Mouse (Mus musculus) gastrocnemius, postnatal 10 days (tissue): Measurements from ENCODE around the gene Vkorc1l1. TPM values are rescaled to one million over a fixed set of nuclear protein-coding genes. Genes with fewer than 3 reads are reported as not detected.
A peak's percentile ranks its signal among the peaks of the same experiment; 100 is the strongest.
"Not testable (repeated sequence)": the region's sequence is repeated elsewhere in the genome, so short reads cannot be mapped to it uniquely, and the experiment has no call there.

Source experiments
- DNase-seq: peaks from one replicate; pipeline ENCODE4 v3.0.0; 2021; ENCODE audit warnings: mixed read lengths
- long read RNA-seq, 2 experiments: library from polyadenylated mRNA; stranded (forward); transcript quantifications; one replicate each; pipeline ENCODE4 v2.0.0; 2021
- total RNA-seq, 2 experiments: library from RNA; stranded (reverse); gene quantifications; 2 replicates each; pipeline ENCODE4 v1.2.3; 2021

The Vkorc1l1 gene
- 10 to 100 TPM; 17.6 to 18.5 TPM for total RNA-seq
- long read RNA-seq, experiment 1, full-length matches to known transcripts = 26 of 32 reads
- long read RNA-seq, experiment 1, partial matches to known transcripts = 0 of 32 reads
- long read RNA-seq, experiment 1, other reads (novel, unspliced or antisense) = 6 of 32 reads
- long read RNA-seq, experiment 2, full-length matches to known transcripts = 32 of 37 reads
- long read RNA-seq, experiment 2, partial matches to known transcripts = 0 of 37 reads
- long read RNA-seq, experiment 2, other reads (novel, unspliced or antisense) = 5 of 37 reads

DNA sequence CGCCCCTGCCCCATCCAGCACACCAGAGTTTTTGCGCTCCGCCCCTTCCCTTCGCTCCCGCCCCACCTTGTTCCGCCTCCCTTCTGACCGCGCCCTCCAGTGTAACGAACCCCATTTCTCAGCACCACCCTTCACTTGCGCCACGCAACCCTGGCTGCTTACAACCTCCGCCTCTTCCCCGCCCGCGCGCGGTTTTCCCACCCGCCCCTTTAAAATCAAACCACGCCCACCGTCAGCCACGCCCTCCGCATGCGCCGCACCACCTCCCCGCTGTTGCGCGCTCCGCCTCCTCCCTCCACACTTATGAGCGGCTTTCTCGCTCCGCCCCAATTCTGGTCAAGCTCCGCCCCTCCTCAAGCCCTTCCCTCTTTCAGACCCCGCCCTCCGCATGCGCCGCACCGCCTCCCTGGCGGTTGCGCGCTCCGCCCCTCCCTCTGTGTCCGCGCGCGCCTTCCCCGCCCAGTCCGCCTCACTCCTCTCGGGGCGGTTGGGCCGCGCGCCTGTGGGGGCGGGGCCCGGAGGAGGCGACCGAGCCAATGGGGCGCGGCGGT lies at the start of gene Vkorc1l1:
Gene Vkorc1l1, plus strand, starts transcription at position 476 of the 551 bp plus-strand sequence.
- DNase-seq = peak; percentile 99

DNA sequence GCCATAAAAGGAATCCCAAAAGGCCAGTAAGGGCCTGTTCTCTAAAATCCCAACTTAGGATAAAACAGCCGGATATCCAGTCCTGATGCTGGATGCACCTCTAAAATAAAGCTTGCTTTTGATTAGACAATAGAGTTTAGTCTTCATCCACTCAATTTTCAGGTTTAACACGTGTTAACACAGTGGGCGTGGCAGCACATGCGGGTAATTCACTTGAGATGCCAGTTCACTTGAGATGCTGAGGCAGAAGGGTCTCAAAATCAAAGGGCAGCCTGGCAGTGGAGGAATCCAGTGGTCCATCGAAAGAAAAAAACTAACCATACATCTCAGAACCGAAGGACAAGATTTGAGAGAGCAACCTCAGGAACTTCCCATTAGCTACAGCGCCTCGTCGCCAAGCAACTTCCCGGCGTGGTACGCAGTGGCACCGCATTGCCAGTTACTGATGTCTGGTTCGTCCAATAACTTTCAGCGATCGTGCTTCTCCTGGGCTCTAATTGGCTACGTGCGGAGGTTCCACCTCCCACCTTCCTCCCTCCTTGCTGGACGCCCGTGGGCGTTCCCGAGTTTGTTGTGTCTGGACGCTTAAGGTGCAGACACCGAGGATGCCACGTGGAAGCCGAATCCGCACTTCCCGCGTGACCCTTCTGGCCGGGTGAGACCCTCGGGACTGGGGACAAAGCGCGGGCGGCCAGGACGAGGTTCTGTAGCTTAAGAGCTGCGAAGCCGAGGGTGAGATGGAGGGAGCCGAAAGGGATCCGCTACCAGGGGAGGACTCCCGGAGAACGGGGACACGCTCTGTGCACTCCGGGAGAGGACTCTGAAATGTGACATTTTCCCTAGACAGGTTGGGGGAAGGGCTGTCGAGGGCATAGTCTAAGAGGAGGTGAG lies 46.3 kb upstream of the Vkorc1l1 start, which contains the start of gene Zbed5:
Gene Zbed5, plus strand, starts transcription at position 526 of the 891 bp plus-strand sequence.
- DNase-seq = peak; percentile 71

DNA sequence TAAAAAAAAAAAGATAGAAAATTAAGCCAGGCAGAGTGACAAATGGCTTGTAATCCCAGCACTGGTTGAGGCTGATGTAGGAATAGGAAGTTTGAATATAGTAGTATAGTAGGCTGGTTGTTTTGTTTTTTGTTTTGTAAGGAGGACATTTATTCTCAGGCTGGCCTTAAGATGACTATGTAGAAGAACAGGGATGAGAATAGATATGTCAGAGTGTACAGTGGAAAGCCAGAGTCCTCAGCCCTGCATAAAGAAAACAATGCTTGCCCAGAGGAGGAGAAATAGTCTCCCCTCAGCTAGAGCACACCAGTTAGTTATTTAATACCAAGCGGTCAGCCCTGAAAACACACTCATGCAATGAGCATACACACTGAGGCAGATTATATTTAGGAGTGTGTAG lies 43.3 kb upstream of the Vkorc1l1 start, which contains the start of gene Phkg1:
Gene Phkg1, minus strand, starts transcription at position 101 of the 400 bp plus-strand sequence.
- DNase-seq = no peak

DNA sequence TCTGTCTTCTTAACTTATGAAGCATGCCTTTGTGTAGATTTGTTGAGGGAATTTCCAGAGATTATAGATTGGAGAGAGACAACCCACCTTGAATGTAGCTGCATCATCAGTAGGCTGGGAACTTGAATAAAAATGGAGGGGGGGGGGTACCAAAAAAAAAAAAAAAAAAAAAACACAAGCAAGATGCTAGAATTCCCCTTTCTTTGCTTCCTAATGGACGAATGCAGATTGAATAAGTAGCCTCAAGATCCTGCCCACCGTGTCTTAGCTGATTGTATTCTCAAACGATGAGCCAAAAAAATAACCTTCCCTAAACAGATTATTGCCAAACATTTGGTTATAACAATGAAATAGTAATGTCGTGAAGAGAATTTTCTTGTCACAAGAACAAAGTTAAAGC lies 34.0 kb upstream of the Vkorc1l1 start:
- no peak for DNase-seq

DNA sequence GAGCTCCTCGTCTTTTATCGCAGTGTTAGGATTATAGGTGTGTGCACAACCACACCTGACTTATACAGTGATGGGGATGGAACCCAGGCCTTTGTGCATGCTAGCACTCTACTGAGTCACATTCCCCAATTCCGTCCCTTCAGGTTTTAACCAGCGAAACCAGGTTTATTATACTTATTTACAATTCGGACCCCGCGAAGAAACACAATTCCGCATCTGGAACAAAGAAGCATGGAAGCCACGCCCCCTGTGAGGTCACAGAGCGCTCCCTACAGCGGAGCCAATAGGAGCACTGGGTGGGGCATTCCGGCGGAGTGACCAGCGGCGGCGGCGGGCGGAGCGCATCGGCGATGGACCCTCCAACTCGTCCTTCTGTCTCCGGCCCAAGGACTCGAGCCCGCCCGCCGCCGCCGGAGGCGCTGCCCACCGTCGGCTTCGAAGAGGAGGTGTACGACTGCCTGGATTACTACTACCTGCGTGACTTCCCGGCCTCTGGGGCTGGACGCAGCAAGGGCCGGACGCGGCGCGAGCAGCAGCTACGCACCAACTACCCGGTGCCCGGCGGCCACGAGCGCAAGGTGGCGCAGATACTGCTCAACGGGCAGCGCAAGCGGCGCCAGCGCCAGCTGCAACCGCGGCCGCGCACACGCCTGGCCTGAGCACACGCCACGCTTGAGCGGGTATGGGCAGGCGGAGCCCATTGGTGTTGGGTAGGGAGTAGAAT lies 33.4 kb upstream of the Vkorc1l1 start, which contains the start of gene Nupr1l:
Gene Nupr1l, plus strand, starts transcription at position 299 of the 724 bp plus-strand sequence.
- DNase-seq = peak; percentile 89

DNA sequence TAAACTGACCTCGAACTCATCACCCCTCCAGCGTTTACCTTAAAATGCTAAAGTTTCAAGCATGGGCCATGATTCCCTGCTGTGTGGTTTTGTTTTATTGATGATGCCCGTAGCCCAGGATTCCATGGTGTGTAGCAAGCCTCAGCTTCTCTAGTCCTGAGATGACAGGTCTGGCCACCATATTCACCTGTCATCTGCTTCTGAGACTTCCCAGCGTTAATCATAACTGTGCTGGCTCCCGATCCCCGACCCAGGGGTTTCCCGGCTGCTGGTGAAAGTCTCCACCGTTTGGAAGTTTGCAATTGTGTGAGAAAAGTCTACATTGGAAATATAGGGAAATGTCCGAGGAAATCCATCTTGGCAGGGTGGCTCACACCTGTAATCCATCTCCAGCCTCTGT lies 32.6 kb upstream of the Vkorc1l1 start:
- DNase-seq = no peak

DNA sequence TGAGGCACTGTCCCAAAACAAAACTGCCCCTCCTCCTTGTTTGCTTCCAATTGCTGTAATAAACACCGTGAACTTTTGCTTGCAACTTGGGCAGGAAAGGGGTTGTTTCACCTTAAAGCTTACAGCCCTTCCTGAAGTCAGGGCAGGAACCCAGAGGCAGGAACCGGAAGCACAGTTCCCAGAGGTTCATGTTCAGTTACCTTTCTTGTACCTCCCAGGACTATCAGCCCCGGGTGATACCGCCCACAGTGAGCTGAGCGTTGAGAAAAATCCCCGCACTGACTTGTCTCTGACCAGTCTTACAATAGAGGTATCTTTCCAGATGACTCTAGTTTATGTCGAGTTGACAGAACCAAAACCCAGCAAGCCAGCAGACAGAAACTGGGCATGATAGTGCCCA lies 32.2 kb upstream of the Vkorc1l1 start:
- DNase-seq = no peak

DNA sequence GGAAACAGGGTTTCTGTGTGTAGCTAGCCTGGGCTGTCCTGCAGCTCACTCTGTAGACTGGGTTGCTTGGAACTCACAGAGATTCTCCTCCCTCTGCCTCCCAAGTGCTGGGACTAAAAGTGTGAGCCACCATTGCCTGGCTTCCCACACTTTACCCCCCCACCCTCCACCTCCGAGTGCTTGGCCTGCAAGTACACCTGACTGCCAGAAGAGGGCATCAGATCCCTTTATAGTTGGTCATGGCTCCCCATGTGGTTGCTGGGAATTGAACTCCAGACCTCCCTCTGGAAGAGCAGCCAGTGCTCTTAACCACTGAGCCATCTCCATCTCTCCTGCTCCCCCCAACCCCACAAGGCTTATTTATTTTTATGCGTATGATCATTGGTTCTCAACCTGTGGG lies 27.7 kb upstream of the Vkorc1l1 start:
- no peak for DNase-seq

DNA sequence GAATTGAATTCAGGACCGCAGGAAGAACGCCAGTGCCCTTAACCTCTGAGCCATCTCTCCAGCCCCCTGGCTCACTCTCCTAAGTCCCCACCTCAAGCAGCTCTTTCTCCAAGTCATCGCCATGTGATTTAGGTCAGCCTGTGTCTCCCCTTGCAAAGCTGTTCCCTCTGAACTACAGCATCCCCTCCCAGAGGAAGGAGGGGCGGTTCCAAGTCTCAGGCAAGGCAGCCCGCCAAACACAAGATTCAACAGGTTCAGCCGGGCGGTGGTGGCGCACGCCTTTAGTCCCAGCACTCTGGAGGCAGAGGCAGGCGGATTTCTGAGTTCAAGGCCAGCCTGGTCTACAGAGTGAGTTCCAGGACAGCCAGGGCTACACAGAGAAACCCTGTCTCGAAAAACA lies 26.3 kb upstream of the Vkorc1l1 start:
- not testable (repeated sequence) for DNase-seq

DNA sequence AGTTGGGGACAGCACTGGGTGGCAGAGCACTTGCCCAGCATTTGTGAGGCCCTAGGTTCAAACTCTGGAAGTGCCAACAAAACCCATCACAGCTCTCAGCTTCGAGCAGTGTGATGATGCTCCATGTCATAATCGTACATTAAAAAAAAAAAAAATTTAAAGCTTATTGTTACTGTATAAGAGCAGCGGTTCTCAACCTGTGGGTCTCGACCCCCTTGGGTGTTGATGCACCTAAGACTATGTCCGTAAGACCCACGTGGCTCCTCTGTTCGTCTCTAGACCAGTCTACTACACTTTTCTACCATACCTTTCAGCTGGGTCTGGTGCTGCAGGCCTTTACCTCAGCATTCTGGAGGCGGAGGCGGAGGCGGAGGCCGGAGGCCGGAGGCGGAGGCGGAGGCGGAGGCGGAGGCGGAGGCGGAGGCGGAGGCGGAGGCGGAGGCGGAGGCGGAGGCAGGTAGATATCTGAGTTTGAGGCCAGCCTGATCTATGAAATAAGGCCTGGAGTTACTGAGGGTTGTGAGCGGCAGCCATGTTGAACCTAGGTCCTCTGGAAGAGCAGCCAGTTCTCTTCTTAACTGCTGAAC lies 23.6 kb upstream of the Vkorc1l1 start:
- DNase-seq = no peak

DNA sequence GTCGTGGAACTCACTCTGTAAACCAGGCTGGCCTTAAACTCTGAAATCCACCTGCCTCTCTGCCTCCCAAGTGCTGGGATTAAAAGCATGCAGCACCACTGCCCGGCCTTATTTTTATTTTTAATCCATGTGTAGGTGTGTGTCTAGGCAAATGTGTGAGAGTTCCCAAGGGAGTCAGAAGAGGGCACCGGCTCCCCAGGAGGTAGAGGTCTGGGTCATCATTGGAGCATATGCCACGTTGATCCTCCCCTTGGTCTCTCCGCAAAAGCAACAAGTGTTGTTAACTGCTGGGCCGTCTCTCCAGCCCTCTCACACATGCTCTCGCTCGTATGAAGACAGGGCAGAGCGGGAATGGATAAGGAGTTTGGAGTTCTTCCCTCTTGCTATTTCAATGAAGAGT lies 23.0 kb upstream of the Vkorc1l1 start:
- DNase-seq = no peak

DNA sequence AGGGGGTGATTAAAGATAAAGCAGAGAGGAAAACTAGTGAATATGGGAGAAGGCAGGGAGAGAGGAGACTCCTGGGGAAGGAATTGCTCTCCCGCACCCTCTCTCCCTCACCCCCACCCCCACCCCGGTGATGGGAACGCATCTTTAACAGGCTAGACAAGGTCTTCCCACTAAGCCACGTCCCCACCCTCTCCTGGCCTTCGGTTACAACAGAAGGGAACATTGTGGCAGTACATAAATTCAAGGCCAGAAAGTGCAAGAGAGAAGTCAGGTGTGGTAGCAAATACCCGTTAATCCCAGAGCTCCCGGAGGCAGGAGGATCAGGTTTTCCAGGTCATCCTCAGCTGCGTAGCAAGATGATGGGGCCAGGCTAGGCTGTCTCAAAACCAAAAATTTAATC lies 22.4 kb upstream of the Vkorc1l1 start:
- no peak for DNase-seq

DNA sequence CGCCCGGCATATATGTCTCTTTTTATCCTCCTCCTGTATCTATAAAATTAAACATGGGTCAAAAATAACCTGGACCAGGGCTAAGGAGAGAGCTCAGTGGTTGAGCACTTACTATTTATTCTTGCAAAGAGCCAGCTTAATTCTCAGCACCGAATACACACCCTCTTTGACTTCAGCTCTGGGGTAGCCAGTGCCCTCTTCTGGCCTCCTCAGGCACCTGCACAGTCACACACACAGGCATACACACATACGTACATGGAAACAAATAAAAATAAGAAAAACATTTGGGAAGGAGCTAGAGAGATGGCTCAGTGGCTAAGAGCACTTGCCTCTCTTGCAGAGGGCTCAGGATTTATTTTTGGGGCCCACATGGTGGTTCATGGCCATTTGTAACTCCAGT lies 19.8 kb upstream of the Vkorc1l1 start:
- DNase-seq = no peak

DNA sequence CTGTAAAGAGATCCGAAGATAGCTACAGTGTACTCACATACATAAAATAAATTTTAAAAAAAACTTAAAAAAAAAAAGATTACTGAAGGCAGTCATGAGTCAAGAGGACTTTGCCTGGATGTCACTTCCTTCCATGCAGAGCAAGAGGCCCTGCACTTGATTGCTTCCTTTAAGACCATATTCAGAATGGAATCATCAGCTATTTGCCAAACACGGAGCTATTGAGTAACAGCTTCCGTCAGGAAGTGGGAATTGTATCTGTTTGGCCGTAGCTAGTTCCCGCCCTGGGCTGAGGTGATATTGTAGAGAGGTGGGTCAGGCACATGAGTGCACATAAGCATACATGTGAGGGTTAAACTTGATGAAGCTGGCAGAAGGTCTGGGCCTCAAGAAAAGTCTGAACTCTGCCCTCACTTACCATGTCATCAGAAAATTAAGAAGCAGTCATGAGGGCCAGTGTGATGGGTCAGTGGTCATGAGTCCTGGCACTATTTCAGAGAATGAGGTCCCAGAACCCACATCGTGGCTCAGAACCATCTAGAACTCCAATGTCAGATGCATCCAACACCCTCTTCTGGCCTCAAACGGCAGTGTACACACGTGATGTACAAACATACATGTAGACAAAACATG lies 16.8 kb upstream of the Vkorc1l1 start:
- no peak for DNase-seq

DNA sequence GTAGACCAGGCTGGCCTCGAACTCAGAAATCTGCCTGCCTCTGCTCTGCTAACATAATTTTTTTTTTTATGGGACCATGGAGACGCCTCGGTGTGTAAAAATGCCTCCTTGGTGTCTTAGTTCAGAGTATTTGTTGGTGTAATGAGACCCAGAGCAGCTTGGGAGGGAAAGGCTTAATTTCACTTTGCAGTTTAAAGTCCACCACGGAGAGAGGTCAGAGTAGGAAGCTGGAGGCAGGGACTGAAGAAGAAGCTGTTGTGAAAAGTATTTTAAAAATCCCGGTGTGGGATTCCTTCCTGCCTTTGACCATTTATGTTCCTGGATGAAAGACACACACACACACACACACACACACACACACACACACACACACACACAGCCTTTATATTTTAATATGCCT lies 15.8 kb upstream of the Vkorc1l1 start:
- no peak for DNase-seq

DNA sequence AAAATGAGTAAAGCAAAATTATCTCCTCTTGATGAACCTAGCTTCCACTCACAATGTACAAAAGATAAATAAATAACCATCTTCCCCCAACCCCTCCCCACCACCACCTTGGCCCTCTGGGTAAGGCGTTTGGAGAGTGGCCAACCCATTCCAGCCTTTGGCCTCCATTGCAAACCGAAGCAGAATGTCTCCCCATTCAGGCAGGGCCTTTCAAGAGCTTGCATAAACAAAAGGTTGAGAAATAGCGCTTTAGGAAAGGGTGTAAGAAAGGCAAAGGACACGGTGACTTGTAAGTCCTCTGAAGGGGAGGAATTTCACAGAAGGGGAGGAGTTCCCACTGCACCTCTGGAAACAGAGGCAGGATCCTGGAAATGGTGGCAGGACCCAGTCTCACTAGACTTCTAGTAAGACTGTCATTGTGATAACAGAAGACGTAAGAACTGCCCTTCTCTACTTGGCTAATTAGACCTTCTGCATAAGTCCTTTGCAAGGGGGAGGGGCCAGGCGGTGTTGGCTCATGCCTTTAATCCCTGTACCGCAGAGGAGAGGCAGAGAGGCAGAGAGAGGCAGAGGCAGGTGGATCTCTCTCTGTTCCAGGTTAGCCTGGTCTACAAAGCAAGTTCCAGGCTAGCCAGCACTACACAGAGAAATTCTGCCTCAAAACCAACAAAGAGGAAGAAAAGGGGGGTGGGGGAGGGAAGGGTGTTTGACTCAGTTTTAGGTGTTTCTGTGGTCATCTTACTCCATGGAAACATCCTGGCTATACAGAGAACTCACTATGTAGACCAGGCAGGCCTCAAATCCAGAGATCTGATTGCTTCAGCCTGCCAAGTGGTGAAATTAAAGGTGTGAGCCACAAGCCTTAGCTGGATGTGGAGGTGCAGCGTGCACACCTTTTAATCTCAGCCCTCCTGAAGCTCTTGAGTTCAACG lies 11.6 kb upstream of the Vkorc1l1 start:
- no peak for DNase-seq

DNA sequence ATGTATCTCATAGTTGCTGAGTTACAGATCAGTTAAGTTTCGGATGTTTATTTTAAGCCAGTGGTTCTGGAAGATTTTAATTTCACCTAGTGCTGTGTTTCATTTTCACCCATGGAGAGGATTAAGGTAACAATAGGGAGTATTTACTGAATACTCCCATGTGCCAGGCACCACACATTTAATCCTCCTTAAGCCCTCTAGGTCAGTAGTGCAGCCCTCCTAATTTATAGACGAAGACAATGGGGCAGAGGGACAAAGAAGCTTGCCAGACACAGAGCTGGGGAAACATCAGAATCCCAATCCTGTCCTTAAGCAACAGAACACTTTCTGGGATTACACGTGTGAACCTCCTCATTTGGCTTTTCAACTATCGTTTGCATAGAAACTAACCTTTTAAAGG lies 4.8 kb upstream of the Vkorc1l1 start:
- no peak for DNase-seq

DNA sequence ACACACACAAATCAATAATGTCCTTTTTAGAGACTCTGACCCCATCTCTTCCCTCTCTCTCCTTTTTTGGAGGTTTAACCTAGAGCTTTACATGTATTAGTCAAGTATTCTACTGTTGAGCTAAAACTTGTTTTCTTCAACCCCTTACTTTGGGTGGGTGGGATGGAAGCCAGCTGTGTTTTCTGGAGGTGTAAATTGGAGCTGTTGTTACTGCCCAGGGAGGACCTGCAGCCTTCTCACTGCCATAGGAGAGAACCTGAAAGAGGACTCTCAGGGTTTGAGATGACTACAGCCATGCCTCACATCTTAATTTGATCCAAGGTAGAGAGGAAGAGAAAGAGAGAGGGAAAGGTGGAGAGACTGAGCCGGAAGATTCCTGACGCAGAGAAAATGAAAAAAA lies 1.5 kb upstream of the Vkorc1l1 start:
- DNase-seq = no peak

DNA sequence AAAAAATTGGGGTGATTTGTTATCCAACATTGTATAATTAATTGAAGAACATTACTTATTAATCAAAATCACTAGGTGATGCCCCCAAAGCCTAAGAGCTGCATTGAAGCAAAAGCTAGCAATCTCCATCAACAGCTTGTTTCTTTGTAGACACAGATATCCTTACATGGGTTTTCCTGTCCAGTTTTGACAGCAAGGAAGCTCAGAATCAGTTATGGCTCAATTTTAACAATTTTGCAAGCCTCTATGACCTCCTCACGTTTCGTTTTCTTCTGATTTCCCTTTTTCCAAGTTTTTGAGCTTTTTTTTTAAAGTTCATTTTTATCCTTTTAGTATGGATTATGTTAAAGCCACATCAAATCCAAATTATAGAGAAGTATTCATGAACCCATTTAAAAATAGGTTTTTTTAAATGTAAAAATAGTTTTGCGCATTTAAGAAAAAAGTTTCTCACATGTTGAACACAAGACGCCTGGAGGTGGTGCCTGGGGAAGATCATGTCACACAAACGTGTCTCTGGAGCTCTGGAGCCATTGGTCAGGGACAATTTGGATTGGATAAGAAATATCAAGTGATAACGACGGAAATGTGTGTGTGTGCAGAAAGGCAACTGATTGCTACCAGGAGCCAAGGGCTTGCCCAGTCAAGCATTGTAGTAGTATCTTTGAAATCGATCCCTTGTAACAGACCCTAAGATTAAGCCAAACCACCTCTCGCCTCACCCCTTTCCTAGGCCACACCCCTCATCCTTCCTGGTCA lies 855 bp upstream of the Vkorc1l1 start:
- DNase-seq = no peak
